Mouse (Mus musculus): ENCODE data around the gene Retn. TPM values are rescaled to one million over a fixed set of nuclear protein-coding genes. Genes with fewer than 3 reads are reported as not detected.
A peak's percentile ranks its signal among the peaks of the same experiment; 100 is the strongest.

Gene Retn
- polyA plus RNA-seq, 1 experiment from 2014 or later: not detected

GRCm38 (mm10) chr8:3630647-3631477, 24.7 kb upstream of the Retn start, which contains the start of gene Stxbp2:
TSS of gene Stxbp2 (plus strand) at chr8:3630955.
- Histone ChIP-seq H3K4me2 (peak within 1 kb of the TSS; percentile 83), H3K36me3 (no peaks in the 10 kb centered on the region), H3K9me3 (no peaks in the 10 kb centered on the region), H3K27ac (no peak within 1 kb of the TSS), H3K4me3 (replicated peaks) (peak within 1 kb of the TSS; percentile 55), H3K4me1 (replicated peaks) (no peaks in the 10 kb centered on the region; the same call in 1 of the 2 replicates), H3K27me3 (peaks cover 28% of the 10 kb centered on the region), H3K9ac (replicated peaks) (peak within 1 kb of the TSS; percentile 50)
- 0 out of 2 replicates have a peak, but pooled peaks have one; percentile 33 for ATAC-seq (ENCODE audit: insufficient number of reproducible peaks, insufficient read depth, low FRiP score, low TSS enrichment, low read depth)
- WGBS: 7% methylated on average over 47 of the region's 47 CpGs

- no peak overlapping the region for H3K27ac ChIP-seq
- no peaks in the 10 kb centered on the region for H3K36me3 ChIP-seq
- H3K4me3 ChIP-seq (replicated peaks): peak overlapping the region; percentile 55
- no peaks in the 10 kb centered on the region; the same call in 1 of the 2 replicates for H3K4me1 ChIP-seq (replicated peaks)
- peak overlapping the region; percentile 50 for H3K9ac ChIP-seq (replicated peaks)
- peaks cover 28% of the 10 kb centered on the region for H3K27me3 ChIP-seq
- no peaks in the 10 kb centered on the region for H3K9me3 ChIP-seq
- 25% methylated on average over 8 of the region's 8 CpGs for WGBS
- H3K4me2 ChIP-seq: peak overlapping the region; percentile 83
- ATAC-seq (ENCODE audit: insufficient number of reproducible peaks, insufficient read depth, low FRiP score, low TSS enrichment, low read depth): no peak
Observed at GRCm38 (mm10) chr8:3631478-3631875, 24.1 kb upstream of the Retn start.

GRCm38 (mm10) chr8:3645804-3646203, 9.8 kb upstream of the Retn start:
- Histone ChIP-seq H3K27me3 (peaks cover 2% of the 10 kb centered on the region; the same call in 1 of the 2 replicates), H3K4me2 (no peak overlapping the region), H3K9me3 (no peaks in the 10 kb centered on the region), H3K4me3 (replicated peaks) (no peak overlapping the region), H3K4me1 (replicated peaks) (no peaks in the 10 kb centered on the region), H3K27ac (no peak overlapping the region), H3K36me3 (no peaks in the 10 kb centered on the region), H3K9ac (replicated peaks) (no peak overlapping the region)
- no peak for ATAC-seq (ENCODE audit: insufficient number of reproducible peaks, insufficient read depth, low FRiP score, low TSS enrichment, low read depth)
- WGBS: 28% methylated on average over 5 of the region's 5 CpGs

- no peak overlapping the region for H3K9ac ChIP-seq (replicated peaks)
- H3K27ac ChIP-seq: no peak overlapping the region
- no peaks in the 10 kb centered on the region for H3K36me3 ChIP-seq
- no peaks in the 10 kb centered on the region for H3K4me1 ChIP-seq (replicated peaks)
- no peak overlapping the region for H3K4me2 ChIP-seq
- peaks cover 3% of the 10 kb centered on the region for H3K27me3 ChIP-seq
- WGBS: 88% methylated on average over 6 of the region's 6 CpGs
- H3K9me3 ChIP-seq: no peaks in the 10 kb centered on the region
- ATAC-seq (ENCODE audit: insufficient number of reproducible peaks, insufficient read depth, low FRiP score, low TSS enrichment, low read depth): no peak
- H3K4me3 ChIP-seq (replicated peaks): no peak overlapping the region
Observed at GRCm38 (mm10) chr8:3646824-3647531, 8.6 kb upstream of the Retn start.

- Histone ChIP-seq H3K9ac (replicated peaks) (no peak overlapping the region), H3K4me2 (no peak overlapping the region), H3K36me3 (no peaks in the 10 kb centered on the region), H3K9me3 (no peaks in the 10 kb centered on the region), H3K27ac (no peak overlapping the region), H3K4me3 (replicated peaks) (no peak overlapping the region), H3K4me1 (replicated peaks) (no peaks in the 10 kb centered on the region), H3K27me3 (peaks cover 3% of the 10 kb centered on the region)
- 73% methylated on average over 4 of the region's 4 CpGs for WGBS
- ATAC-seq (ENCODE audit: insufficient number of reproducible peaks, insufficient read depth, low FRiP score, low TSS enrichment, low read depth): no peak
Observed at GRCm38 (mm10) chr8:3647561-3647960, 8.0 kb upstream of the Retn start.

- Histone ChIP-seq H3K27me3 (peaks cover 3% of the 10 kb centered on the region), H3K27ac (no peak overlapping the region), H3K4me3 (replicated peaks) (no peak overlapping the region), H3K9ac (replicated peaks) (no peak overlapping the region), H3K9me3 (no peaks in the 10 kb centered on the region), H3K36me3 (no peaks in the 10 kb centered on the region), H3K4me2 (no peak overlapping the region), H3K4me1 (replicated peaks) (no peaks in the 10 kb centered on the region)
- no peak for ATAC-seq (ENCODE audit: insufficient number of reproducible peaks, insufficient read depth, low FRiP score, low TSS enrichment, low read depth)
- WGBS: 91% methylated on average over 1 of the region's 2 CpGs
Observed at GRCm38 (mm10) chr8:3648268-3648667, 7.3 kb upstream of the Retn start.

- no peaks in the 10 kb centered on the region for H3K36me3 ChIP-seq
- H3K4me3 ChIP-seq (replicated peaks): no peak overlapping the region
- no peaks in the 10 kb centered on the region for H3K4me1 ChIP-seq (replicated peaks)
- H3K27me3 ChIP-seq: peaks cover 3% of the 10 kb centered on the region
- 0 out of 2 replicates have a peak, but pooled peaks have one; percentile 64 for ATAC-seq (ENCODE audit: insufficient number of reproducible peaks, insufficient read depth, low FRiP score, low TSS enrichment, low read depth)
- H3K4me2 ChIP-seq: no peak overlapping the region
- H3K27ac ChIP-seq: no peak overlapping the region
- H3K9ac ChIP-seq (replicated peaks): no peak overlapping the region
- WGBS: 43% methylated on average over 1 of the region's 1 CpGs
- no peaks in the 10 kb centered on the region for H3K9me3 ChIP-seq
Observed at GRCm38 (mm10) chr8:3648990-3649389, 6.6 kb upstream of the Retn start.

GRCm38 (mm10) chr8:3652845-3653244, 2.7 kb upstream of the Retn start:
- Histone ChIP-seq H3K9me3 (no peaks in the 10 kb centered on the region), H3K27me3 (peaks cover 3% of the 10 kb centered on the region; the same call in 1 of the 2 replicates), H3K4me1 (replicated peaks) (peaks cover 9% of the 10 kb centered on the region; the same call in 1 of the 2 replicates), H3K9ac (replicated peaks) (no peak overlapping the region), H3K36me3 (no peaks in the 10 kb centered on the region), H3K4me2 (no peak overlapping the region), H3K27ac (no peak overlapping the region), H3K4me3 (replicated peaks) (no peak overlapping the region)
- no peak for ATAC-seq (ENCODE audit: insufficient number of reproducible peaks, insufficient read depth, low FRiP score, low TSS enrichment, low read depth)
- WGBS: 67% methylated on average over 3 of the region's 3 CpGs

- no peak overlapping the region for H3K27ac ChIP-seq
- peaks cover 9% of the 10 kb centered on the region; the same call in 1 of the 2 replicates for H3K4me1 ChIP-seq (replicated peaks)
- peaks cover 3% of the 10 kb centered on the region; the same call in 1 of the 2 replicates for H3K27me3 ChIP-seq
- ATAC-seq (ENCODE audit: insufficient number of reproducible peaks, insufficient read depth, low FRiP score, low TSS enrichment, low read depth): no peak
- no peaks in the 10 kb centered on the region for H3K36me3 ChIP-seq
- H3K9ac ChIP-seq (replicated peaks): no peak overlapping the region
- no peak overlapping the region for H3K4me3 ChIP-seq (replicated peaks)
- WGBS: 73% methylated on average over 11 of the region's 11 CpGs
- no peak overlapping the region for H3K4me2 ChIP-seq
- no peaks in the 10 kb centered on the region for H3K9me3 ChIP-seq
Observed at GRCm38 (mm10) chr8:3654726-3655508, 653 bp upstream of the Retn start.

GRCm38 (mm10) chr8:3656725-3657381, 1.3 kb downstream of the Retn start:
- H3K9ac ChIP-seq (replicated peaks): no peak overlapping the region
- H3K4me3 ChIP-seq (replicated peaks): no peak overlapping the region
- ATAC-seq (ENCODE audit: insufficient number of reproducible peaks, insufficient read depth, low FRiP score, low TSS enrichment, low read depth): peak; percentile 53; the same call in 1 of the 2 replicates
- no peak overlapping the region for H3K27ac ChIP-seq
- H3K36me3 ChIP-seq: no peaks in the 10 kb centered on the region
- peaks cover 9% of the 10 kb centered on the region; the same call in 1 of the 2 replicates for H3K4me1 ChIP-seq (replicated peaks)
- H3K9me3 ChIP-seq: no peaks in the 10 kb centered on the region
- WGBS: 27% methylated on average over 7 of the region's 7 CpGs
- H3K27me3 ChIP-seq: no peaks in the 10 kb centered on the region; the same call in 1 of the 2 replicates
- H3K4me2 ChIP-seq: 0 out of 2 replicates have a peak overlapping the region, but pooled peaks have one; percentile 2

Data from limb, embryonic 12.5 days (tissue).